Mouse (Mus musculus) heart, embryonic 13.5 days (tissue): ENCODE data around the gene E430018J23Rik. TPM values are rescaled to one million over a fixed set of nuclear protein-coding genes. Genes with fewer than 3 reads are reported as not detected.
"Not testable (repeated sequence)": the region's sequence is repeated elsewhere in the genome, so short reads cannot be mapped to it uniquely, and the experiment has no call there.

Experiments
- ATAC-seq: fragments of 200-750 bp; cut with Nextera tagmentation; 2 replicates; pipeline ENCODE4 v1.8.0; 2017; ENCODE audit warnings: moderate TSS enrichment; ENCODE audit not compliant: insufficient number of reproducible peaks, low FRiP score, low TSS enrichment; ENCODE audit errors: extremely low read depth
- H3K27ac ChIP-seq: fragments of 300-500 bp; sonication (generic); replicated peaks from 2 replicates; pipeline ENCODE4 v1.5.1; 2015; ENCODE audit warnings: moderate library complexity, mild to moderate bottlenecking, inconsistent platforms
- H3K27me3 ChIP-seq: fragments of 300-500 bp; sonication (generic); replicated peaks from 2 replicates; pipeline ENCODE4 v1.6.1; 2015; ENCODE audit warnings: mild to moderate bottlenecking, inconsistent platforms
- H3K36me3 ChIP-seq: fragments of 300-500 bp; sonication (generic); 2 replicates; pipeline ENCODE4 v1.6.1; 2015; ENCODE audit warnings: mild to moderate bottlenecking, inconsistent platforms
- H3K4me1 ChIP-seq: fragments of 300-500 bp; sonication (generic); 2 replicates; pipeline ENCODE4 v1.6.1; 2015; ENCODE audit warnings: inconsistent platforms
- H3K4me2 ChIP-seq: fragments of 300-500 bp; sonication (generic); 2 replicates; pipeline ENCODE4 v1.6.1; 2015; ENCODE audit warnings: inconsistent platforms, mild to moderate bottlenecking, moderate library complexity
- H3K4me3 ChIP-seq: fragments of 300-500 bp; sonication (generic); 2 replicates; pipeline ENCODE4 v1.5.1; 2015; ENCODE audit warnings: moderate library complexity, mild to moderate bottlenecking, inconsistent platforms
- H3K9ac ChIP-seq: fragments of 300-500 bp; sonication (generic); 2 replicates; pipeline ENCODE4 v1.6.1; 2015; ENCODE audit warnings: inconsistent platforms, mild to moderate bottlenecking, moderate library complexity
- H3K9me3 ChIP-seq: fragments of 300-500 bp; sonication (generic); 2 replicates; pipeline ENCODE4 v1.6.1; 2016; ENCODE audit warnings: inconsistent platforms
- WGBS: fragments of 180-500 bp; shearing (Covaris S2); methylation state at CpG from one replicate; pipeline ENCODE4 v1.1.7; 2015; ENCODE audit warnings: mixed read lengths; 5-methylcytosine and 5-hydroxymethylcytosine counted together
- polyA plus RNA-seq: library from polyadenylated mRNA; unstranded; fragments of >200 nt; fragmentation: Nextera tagmentation; extraction: Ambion mirVana; gene quantifications from 2 replicates; pipeline ENCODE4 v1.2.1, GENCODE M21; 2015

Gene E430018J23Rik
- polyA plus RNA-seq, 1 experiment from 2014 or later: 4.9 TPM

DNA sequence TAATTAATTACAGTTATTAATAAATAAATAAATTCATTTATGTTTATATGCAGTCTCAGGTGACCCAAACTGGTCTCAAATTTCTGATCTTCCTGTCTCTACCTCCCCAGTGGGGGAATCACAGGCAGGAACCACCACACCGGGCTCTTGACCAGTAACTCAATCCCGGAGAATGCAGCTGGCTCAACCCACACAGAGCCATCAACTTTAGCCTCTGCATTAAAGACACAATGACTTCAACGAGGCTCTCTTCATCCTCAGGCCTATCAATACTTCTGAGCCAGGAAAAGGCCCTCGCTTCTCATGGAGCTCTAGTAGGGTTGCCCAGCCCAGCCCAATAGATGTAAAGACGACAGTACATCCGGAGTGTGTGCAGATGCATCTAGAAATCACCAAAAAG is 10.7 kb upstream of the E430018J23Rik start:
- WGBS: 90% methylated on average over 6 of the region's 6 CpGs
- not testable (repeated sequence) for H3K4me2 ChIP-seq, H3K9me3 ChIP-seq, H3K4me3 ChIP-seq, H3K27me3 ChIP-seq, H3K36me3 ChIP-seq, H3K27ac ChIP-seq, H3K4me1 ChIP-seq, ATAC-seq, H3K9ac ChIP-seq

DNA sequence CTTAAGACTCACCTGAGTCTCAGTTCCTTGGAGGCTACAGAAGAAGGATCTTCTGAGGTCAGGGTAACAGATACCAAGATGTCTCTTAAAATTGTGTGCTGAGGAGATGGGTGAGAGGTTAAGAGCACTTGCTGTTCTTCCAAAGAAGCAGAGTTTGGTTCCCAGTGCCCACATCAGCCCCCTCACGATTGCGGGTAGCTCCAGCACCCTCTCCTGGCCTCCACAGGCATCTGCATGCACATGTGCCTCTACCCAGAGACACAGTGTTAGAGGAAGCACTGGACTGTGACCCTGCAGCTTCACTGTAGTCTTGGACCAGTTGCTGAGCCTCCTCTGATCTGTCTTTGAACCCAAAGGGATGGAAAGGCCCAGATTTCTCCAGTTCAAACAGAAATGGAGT is 9.6 kb upstream of the E430018J23Rik start:
- Histone ChIP-seq H3K36me3 (peaks cover 9% of the 10 kb centered on the region), H3K4me1 (0 out of 2 replicates have a peak, but pooled peaks cover 6% of the 10 kb centered on the region), H3K4me2 (no peak overlapping the region), H3K9ac (no peak overlapping the region), H3K27me3 (0 out of 2 replicates have a peak, but pooled peaks cover 3% of the 10 kb centered on the region), H3K4me3 (no peak overlapping the region), H3K27ac (no peak overlapping the region), H3K9me3 (no peaks in the 10 kb centered on the region)
- WGBS: 35% methylated on average over 2 of the region's 2 CpGs
- ATAC-seq: no peak

DNA sequence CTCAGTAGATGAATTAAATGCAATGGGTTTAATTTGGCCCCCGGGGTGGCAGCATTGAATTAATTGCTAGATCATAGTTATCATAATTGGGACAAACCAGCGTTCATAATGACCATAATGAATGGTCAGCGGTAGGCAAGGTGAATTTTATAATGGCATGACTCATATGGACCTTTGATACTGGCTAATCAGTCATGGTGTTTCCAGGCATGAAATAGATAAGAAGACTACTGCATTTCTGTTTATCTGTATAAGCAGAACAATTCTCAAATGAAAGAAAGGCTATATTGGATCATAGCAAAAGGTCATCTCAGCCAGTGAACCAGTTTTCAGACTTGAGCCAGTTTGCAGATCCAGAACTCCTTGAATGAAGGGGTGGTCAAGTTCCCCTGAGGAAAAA is 6.9 kb upstream of the E430018J23Rik start:
- no peak overlapping the region for H3K4me2 ChIP-seq
- peaks cover 11% of the 10 kb centered on the region for H3K27me3 ChIP-seq
- ATAC-seq: no peak
- H3K27ac ChIP-seq: no peak overlapping the region
- H3K9ac ChIP-seq: no peak overlapping the region
- no peaks in the 10 kb centered on the region for H3K4me1 ChIP-seq
- H3K36me3 ChIP-seq: peaks cover 9% of the 10 kb centered on the region
- WGBS: 66% methylated on average over 3 of the region's 3 CpGs
- H3K4me3 ChIP-seq: no peak overlapping the region
- no peaks in the 10 kb centered on the region for H3K9me3 ChIP-seq

DNA sequence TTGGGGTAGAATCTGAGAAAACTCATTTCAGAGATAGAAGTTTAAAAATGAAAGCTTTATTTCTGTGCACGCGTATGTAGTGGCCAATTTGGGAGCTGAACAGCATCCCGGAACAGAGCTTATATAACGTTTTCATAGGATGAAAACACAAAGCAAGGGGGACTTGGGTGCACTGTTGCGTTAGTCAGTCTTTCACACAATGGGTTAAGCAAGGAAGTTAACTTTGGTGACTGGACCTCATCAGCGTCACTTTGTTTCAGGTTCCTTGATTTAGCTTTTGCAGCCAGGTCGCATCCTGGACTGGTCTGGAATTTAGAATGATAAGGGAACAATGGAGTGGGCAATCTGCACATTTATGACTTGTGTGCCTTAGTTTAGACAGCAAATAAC is 510 bp upstream of the E430018J23Rik start:
- Histone ChIP-seq H3K27me3 (peaks cover 8% of the 10 kb centered on the region), H3K9ac (peak overlapping the region; percentile 79), H3K4me1 (peaks cover 19% of the 10 kb centered on the region), H3K4me2 (peak overlapping the region; percentile 85), H3K9me3 (no peaks in the 10 kb centered on the region), H3K4me3 (peak overlapping the region; percentile 77), H3K36me3 (peaks cover 14% of the 10 kb centered on the region), H3K27ac (peak overlapping the region; percentile 92)
- 14% methylated on average over 7 of the region's 7 CpGs for WGBS
- ATAC-seq: no peak

DNA sequence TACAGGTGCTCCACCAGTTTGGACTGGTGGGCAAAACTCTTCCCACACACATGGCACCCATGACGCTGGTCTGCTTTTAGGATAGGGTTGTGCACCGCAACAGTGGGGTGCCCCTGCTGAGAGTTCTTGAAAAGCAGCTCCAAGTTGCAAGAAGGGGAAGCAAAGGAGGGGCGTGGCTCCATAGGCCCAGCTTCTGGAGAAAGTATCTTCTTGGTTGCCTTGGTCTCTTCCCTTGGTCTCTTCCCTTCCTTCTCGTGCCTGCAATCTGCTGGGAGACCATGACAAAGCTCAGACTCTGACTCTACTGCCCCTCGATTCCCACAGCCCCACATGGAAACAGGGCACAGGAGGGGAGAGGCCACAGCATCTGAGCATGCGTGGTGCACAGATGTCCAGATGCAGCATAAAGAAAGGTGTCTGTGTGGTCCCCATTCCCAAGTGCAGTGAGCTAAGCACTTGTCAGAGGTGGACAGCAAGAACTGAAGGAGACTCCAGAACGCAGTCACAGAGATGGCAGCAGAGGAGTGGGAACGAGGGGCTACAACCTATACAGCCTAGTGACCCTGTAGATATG is 1.1 kb downstream of the E430018J23Rik start:
- peak overlapping the region; percentile 93 for H3K9ac ChIP-seq
- H3K4me2 ChIP-seq: peak overlapping the region; percentile 85
- WGBS: 83% methylated on average over 8 of the region's 8 CpGs
- H3K27ac ChIP-seq: no peak overlapping the region
- H3K27me3 ChIP-seq: peaks cover 5% of the 10 kb centered on the region
- no peaks in the 10 kb centered on the region for H3K9me3 ChIP-seq
- H3K36me3 ChIP-seq: peaks cover 14% of the 10 kb centered on the region
- H3K4me1 ChIP-seq: peaks cover 19% of the 10 kb centered on the region
- H3K4me3 ChIP-seq: peak overlapping the region; percentile 77
- ATAC-seq: no peak

DNA sequence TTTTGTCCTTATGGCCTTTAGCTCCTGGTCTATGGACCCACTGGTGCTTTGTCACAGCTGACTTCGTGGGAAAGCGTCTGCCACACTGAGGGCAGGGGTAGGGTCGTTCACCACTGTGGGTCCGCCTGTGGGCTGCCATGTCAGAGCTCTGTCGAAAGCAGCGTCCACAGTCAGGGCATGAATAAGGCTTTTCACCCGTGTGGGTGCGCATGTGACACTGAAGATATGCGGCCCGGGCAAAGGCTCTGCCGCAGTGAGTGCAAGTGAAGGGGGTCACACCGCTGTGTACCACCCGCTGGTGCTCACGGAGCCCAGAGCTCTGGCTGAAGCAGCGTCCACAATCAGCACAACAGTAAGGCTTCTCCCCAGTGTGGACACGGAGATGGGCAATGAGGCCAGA is 1.9 kb downstream of the E430018J23Rik start:
- no peak overlapping the region for H3K9ac ChIP-seq
- H3K4me1 ChIP-seq: peaks cover 19% of the 10 kb centered on the region
- no peak overlapping the region for H3K4me3 ChIP-seq
- H3K36me3 ChIP-seq: peaks cover 14% of the 10 kb centered on the region
- H3K4me2 ChIP-seq: no peak overlapping the region
- H3K27ac ChIP-seq: no peak overlapping the region
- H3K9me3 ChIP-seq: no peaks in the 10 kb centered on the region
- no peaks in the 10 kb centered on the region for H3K27me3 ChIP-seq
- WGBS: 95% methylated on average over 16 of the region's 16 CpGs
- ATAC-seq: no peak

DNA sequence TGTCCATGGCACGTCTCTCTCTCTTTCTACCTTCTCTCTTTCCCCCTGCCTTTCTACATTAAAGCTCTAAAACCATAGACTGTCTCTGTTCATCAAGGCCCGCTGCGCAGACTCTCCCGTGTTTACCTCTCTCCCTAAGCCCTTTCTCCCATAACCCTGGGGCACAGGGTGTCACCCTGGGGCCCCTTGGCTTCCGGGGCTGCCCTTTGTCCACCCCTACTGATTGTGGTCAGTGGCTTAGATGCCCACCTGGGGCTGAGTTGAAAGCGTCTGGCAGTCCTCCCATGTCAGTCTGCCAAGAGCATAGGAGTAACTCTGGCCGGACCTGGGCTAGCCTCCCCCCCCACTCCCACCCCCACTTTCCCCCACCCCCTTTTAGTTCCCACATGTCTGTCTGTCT is 3.1 kb downstream of the E430018J23Rik start:
- Histone ChIP-seq H3K27me3 (no peaks in the 10 kb centered on the region), H3K4me1 (peaks cover 28% of the 10 kb centered on the region), H3K9ac (no peak overlapping the region), H3K4me3 (no peak overlapping the region), H3K36me3 (peaks cover 19% of the 10 kb centered on the region), H3K9me3 (no peaks in the 10 kb centered on the region), H3K4me2 (no peak overlapping the region), H3K27ac (no peak overlapping the region)
- 82% methylated on average over 7 of the region's 7 CpGs for whole genome bisulfite sequencing
- ATAC-seq: no peak

DNA sequence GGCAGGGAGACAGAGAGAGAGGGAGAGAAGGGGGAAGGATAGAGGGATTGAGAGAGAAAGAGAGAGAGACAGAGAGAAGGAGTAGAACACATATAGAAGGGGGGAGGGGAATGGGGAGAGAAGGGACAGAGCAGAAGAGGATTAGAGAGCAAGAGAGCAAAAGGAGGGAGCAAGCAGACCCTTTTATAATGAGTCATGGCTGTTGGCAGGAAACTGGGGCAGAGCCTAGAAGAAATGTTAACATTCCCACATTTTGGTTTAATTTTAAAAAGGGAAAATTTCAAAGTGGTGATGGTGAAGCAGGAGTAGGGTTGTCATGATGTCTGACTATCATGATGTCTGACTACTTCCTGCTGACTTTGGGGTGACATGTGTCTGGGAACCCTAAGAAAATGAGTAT is 5.2 kb downstream of the E430018J23Rik start:
- Histone ChIP-seq H3K36me3 (peaks cover 38% of the 10 kb centered on the region), H3K4me1 (peaks cover 19% of the 10 kb centered on the region)
- H3K27ac ChIP-seq, ATAC-seq, H3K9ac ChIP-seq, H3K27me3 ChIP-seq, H3K4me2 ChIP-seq, H3K9me3 ChIP-seq, H3K4me3 ChIP-seq: not testable (repeated sequence)

DNA sequence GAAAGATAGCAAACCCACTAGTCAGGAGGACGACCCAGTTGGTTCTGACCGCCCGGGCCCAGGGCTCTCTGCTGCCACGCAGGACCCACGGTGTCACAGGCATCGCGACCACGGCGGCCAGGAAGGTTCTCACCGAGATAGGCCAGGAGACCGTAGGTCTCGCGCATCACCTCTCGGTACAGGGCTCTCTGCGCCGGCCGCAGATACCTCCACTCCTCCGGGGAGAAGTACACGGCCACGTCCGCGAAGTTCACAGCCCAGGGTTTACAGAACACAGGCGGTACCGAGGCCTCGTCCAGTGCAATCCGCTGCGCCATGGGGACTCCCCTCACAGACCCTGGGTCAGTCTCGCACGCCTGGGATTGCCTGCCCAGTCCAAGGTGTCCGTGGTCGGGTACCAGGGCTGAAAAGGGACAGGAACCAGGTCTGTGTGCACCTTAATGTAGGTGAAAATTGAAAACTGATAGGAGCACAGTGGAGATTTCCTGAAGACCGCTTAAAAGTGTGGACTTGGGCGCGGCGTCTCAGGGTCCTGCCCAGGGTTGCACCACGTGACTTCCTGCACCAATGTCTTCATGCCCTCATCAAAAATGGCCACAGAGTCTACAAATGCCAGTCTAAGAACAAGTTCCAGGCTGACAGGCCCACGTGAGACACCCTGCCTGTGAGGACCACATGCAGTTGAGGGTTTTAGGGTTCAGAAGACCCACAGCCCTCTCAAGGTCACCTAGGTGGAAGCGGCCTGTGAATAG is 6.6 kb downstream of the E430018J23Rik start, which contains the start of gene 9130019O22Rik:
Gene 9130019O22Rik (minus strand): TSS at position 526 of the 752 bp plus-strand sequence.
- 8% methylated on average over 38 of the region's 38 CpGs for WGBS
- 0 out of 2 replicates have a peak within 1 kb of the TSS, but pooled peaks have one; percentile 29 for H3K27ac ChIP-seq
- H3K27me3 ChIP-seq: no peaks in the 10 kb centered on the region
- peak within 1 kb of the TSS; percentile 83 for H3K9ac ChIP-seq
- peaks cover 9% of the 10 kb centered on the region; the same call in 1 of the 2 replicates for H3K4me1 ChIP-seq
- peaks cover 7% of the 10 kb centered on the region; the same call in 1 of the 2 replicates for H3K9me3 ChIP-seq
- peak within 1 kb of the TSS; percentile 78 for H3K4me2 ChIP-seq
- H3K4me3 ChIP-seq: peak within 1 kb of the TSS; percentile 61
- peak; percentile 68 for ATAC-seq
- peaks cover 47% of the 10 kb centered on the region for H3K36me3 ChIP-seq

DNA sequence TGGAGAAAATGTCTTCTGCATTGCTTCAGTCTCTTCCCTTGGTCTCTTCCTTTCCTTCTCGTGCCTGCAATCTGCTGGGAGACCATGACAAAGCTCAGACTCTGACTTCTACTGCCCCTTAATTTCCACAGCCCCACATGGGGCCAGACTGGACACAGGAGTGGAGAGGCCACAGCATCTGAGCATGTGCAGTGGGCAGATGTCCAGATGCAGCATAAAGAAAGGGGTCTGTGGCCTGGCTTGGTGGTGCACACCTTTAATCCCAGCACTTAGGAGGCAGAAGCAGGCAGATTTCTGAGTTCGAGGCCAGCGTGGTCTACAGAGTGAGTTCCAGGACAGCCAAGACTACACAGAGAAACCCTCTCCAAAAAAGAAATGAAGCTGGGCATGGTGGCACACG is 7.9 kb downstream of the E430018J23Rik start:
- H3K36me3 ChIP-seq: peaks cover 36% of the 10 kb centered on the region
- H3K9me3 ChIP-seq, H3K4me3 ChIP-seq, ATAC-seq, H3K9ac ChIP-seq, H3K27ac ChIP-seq, H3K27me3 ChIP-seq, H3K4me2 ChIP-seq: not testable (repeated sequence)
- WGBS: 83% methylated on average over 4 of the region's 4 CpGs
- peaks cover 16% of the 10 kb centered on the region for H3K4me1 ChIP-seq

DNA sequence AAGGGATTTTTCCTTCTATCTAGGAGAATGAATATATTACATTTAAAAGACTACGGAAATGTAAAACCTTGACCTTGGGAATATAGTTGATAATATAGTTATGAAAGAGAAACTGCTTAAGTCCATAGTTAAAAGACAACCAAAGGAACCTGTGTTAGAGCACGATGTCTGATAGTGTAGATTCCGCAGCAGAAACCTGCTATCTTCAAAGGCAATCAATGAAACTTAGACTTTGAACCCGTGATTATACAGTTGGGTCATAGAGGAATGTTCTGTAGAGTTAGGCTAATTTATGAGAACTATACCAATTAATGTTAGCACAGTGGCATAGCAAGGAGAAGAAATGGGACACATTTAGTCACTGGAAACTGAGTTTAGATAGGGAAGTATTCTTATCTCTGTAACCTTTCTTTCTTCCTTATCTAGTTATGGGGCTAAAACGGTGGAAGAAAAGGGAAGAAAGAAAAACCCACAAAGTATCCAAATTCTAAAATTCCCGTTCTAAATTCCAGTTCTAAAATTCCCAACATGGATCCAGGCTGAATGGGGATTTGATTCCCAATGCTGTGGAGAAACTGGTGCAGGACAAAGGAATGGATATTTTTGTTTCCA is 15.0 kb downstream of the E430018J23Rik start:
- ATAC-seq: no peak
- Histone ChIP-seq H3K27me3 (no peaks in the 10 kb centered on the region), H3K4me2 (no peak overlapping the region), H3K4me3 (no peak overlapping the region), H3K9ac (no peak overlapping the region), H3K36me3 (peaks cover 23% of the 10 kb centered on the region), H3K9me3 (no peaks in the 10 kb centered on the region), H3K4me1 (peaks cover 13% of the 10 kb centered on the region), H3K27ac (no peak overlapping the region)
- WGBS: 56% methylated on average over 6 of the region's 6 CpGs
